Mouse (Mus musculus) left cerebral cortex, postnatal 4 days (tissue): ENCODE results near the gene Lax1. TPM values are rescaled to one million over a fixed set of nuclear protein-coding genes. Genes with fewer than 3 reads are reported as not detected.
"Not testable (repeated sequence)": the region's sequence is repeated elsewhere in the genome, so short reads cannot be mapped to it uniquely, and the experiment has no call there.

ENCODE experiments used
- DNase-seq: peaks from one replicate; pipeline ENCODE4 v3.0.0-alpha.2; 2022
- intact Hi-C: fragments of 180-260 bp; cut with DNase I; formaldehyde crosslinking; loops from one replicate; pipeline ENCODE4 v1.15.1; 2025
- total RNA-seq, 2 experiments: library from RNA; stranded (reverse); gene quantifications; 2 replicates each; pipeline ENCODE4 v1.2.3; 2021

Gene Lax1
- total RNA-seq, 2 experiments from 2014 or later, result 0.16 to 0.64 TPM

- no peak for DNase-seq
- intact Hi-C loops, result no loop called here
Observed at GRCm38 (mm10) chr1:133691046-133691445, 1.1 kb upstream of the Lax1 start.

- DNase-seq, result no peak
- intact Hi-C loops, result no loop called here
Observed at GRCm38 (mm10) chr1:133688301-133688700, 1.6 kb downstream of the Lax1 start.

GRCm38 (mm10) chr1:133685749-133686519, 4.0 kb downstream of the Lax1 start:
- intact Hi-C loops, result no loop called here
- DNase-seq, result no peak

- intact Hi-C loops, result no loop called here
Observed at GRCm38 (mm10) chr1:133671801-133672200, 18.1 kb downstream of the Lax1 start.

GRCm38 (mm10) chr1:133671266-133671665, 18.6 kb downstream of the Lax1 start:
- no peak for DNase-seq
- intact Hi-C loops, result no loop called here

More at GRCm38 (mm10) chr1:133671801-133672200, 18.1 kb downstream of the Lax1 start:
- DNase-seq, result no peak

- intact Hi-C loops, result no loop called here
- no peak for DNase-seq
Observed at GRCm38 (mm10) chr1:133670776-133671175, 19.1 kb downstream of the Lax1 start.

GRCm38 (mm10) chr1:133670190-133670589, 19.7 kb downstream of the Lax1 start:
- no peak for DNase-seq
- intact Hi-C loops, result no loop called here

GRCm38 (mm10) chr1:133668618-133669017, 21.3 kb downstream of the Lax1 start:
- intact Hi-C loops, result no loop called here
- DNase-seq, result no peak

- DNase-seq, result no peak
- intact Hi-C loops, result no loop called here
Observed at GRCm38 (mm10) chr1:133667721-133668120, 22.2 kb downstream of the Lax1 start.

- intact Hi-C loops, DNase-seq: not testable (repeated sequence)
Observed at GRCm38 (mm10) chr1:133665713-133666112, 24.2 kb downstream of the Lax1 start.

- intact Hi-C loops, result no loop called here
- DNase-seq, result no peak
Observed at GRCm38 (mm10) chr1:133664203-133664970, 25.5 kb downstream of the Lax1 start.

- intact Hi-C loops, result no loop called here
- no peak for DNase-seq
Observed at GRCm38 (mm10) chr1:133663427-133663826, 26.5 kb downstream of the Lax1 start.

GRCm38 (mm10) chr1:133662941-133663340, 27.0 kb downstream of the Lax1 start:
- intact Hi-C loops, result no loop called here
- DNase-seq, result no peak

- intact Hi-C loops, result no loop called here
- peak; percentile 93 for DNase-seq
Observed at GRCm38 (mm10) chr1:133661203-133661933, 28.5 kb downstream of the Lax1 start, which contains the start of gene Gm38394. Gm38394 (minus strand) TSS chr1:133661318.

GRCm38 (mm10) chr1:133660466-133661202, 29.3 kb downstream of the Lax1 start, which contains the start of gene Zbed6:
Zbed6 (minus strand) TSS chr1:133660885.
- intact Hi-C loops, result no loop called here
- DNase-seq, result peak; percentile 82

- no peak for DNase-seq
- intact Hi-C loops, result no loop called here
Observed at GRCm38 (mm10) chr1:133658878-133659277, 31.0 kb downstream of the Lax1 start.

GRCm38 (mm10) chr1:133656811-133657210, 33.1 kb downstream of the Lax1 start:
- intact Hi-C loops, result no loop called here
- no peak for DNase-seq

- no peak for DNase-seq
- intact Hi-C loops, result no loop called here
Observed at GRCm38 (mm10) chr1:133653033-133653432, 36.9 kb downstream of the Lax1 start.

- DNase-seq, result no peak
- intact Hi-C loops, result no loop called here
Observed at GRCm38 (mm10) chr1:133650288-133651055, 39.4 kb downstream of the Lax1 start.

- no peak for DNase-seq
- intact Hi-C loops, result no loop called here
Observed at GRCm38 (mm10) chr1:133645652-133646051, 44.3 kb downstream of the Lax1 start.
